8 mouse cellular contexts compared by ENCODE assay signal in the genomic region with DNA sequence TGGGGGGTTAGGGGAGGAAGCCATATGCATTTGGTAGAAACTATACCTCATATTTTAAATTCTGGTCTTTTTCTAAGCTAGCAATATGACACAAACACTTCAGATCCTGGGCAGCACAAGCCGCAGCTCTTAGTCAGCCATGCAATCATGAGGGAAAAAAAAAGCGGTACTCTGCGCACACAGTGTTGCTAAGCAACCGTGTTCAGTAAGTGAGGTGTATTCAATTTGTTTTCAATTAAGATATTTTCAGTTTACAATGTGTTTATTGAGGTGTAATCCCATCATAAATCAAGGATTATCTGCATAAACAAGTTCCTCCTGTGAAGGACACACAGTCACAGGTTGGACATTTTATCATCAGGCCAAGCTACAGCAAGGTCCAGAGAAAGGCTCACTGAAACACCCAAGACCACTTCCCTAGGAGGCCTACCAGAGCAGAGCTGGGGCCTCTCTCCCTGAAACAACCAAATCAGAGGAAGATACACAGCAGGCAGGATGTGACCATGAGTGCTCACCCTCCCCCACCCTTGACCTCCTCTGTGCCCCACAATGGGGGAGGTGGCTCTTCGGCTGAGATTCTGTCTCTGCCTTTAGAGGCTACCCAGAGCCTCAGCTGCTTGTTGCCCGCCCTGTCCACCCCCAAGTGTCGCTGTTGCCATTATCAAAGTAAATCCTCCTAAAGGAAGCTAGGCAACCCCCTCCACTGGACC. TPM values are rescaled to one million over a fixed set of nuclear protein-coding genes. Genes with fewer than 3 reads are reported as not detected.
DNase-seq lines count a peak whose midpoint lies in the region; ATAC-seq and TF ChIP-seq lines count a peak whose summit lies in the region.
"Had no signal": no experiment of that assay in that cellular context is flagged by ENCODE, and none has a peak within 500 bp of the region (broad histone marks: within the 10 kb centered on the region; RNA-seq: fewer than 3 reads in every experiment).

No protein-coding gene starts in this region.

- WGBS in embryonic facial prominence, embryonic 12.5 days, result 8% methylated on average over 7 of the region's 7 CpGs
- WGBS in hindbrain, postnatal 0 days, result 4% methylated on average over 7 of the region's 7 CpGs
- WGBS in midbrain, embryonic 13.5 days, result 3% methylated on average over 7 of the region's 7 CpGs

- peaks cover 8% of the 10 kb centered on the region for H3K4me1 ChIP-seq in embryonic facial prominence, embryonic 12.5 days
- H3K4me1 ChIP-seq in hindbrain, postnatal 0 days (ENCODE audit: insufficient read depth, low read length), result no peaks in the 10 kb centered on the region
- H3K4me1 ChIP-seq in midbrain, embryonic 13.5 days (replicated peaks), result peaks cover 26% of the 10 kb centered on the region

- ATAC-seq in embryonic facial prominence, embryonic 12.5 days (ENCODE audit: insufficient number of reproducible peaks, insufficient read depth, low FRiP score, low TSS enrichment), result peak; percentile 80; the same call in 1 of the 2 replicates
- peak; percentile 90 for ATAC-seq in hindbrain, postnatal 0 days
- peak; percentile 88 for ATAC-seq in midbrain, embryonic 13.5 days

- no peaks in the 10 kb centered on the region for H3K27me3 ChIP-seq in embryonic facial prominence, embryonic 12.5 days
- no peaks in the 10 kb centered on the region for H3K27me3 ChIP-seq in hindbrain, postnatal 0 days (ENCODE audit: insufficient read depth, low read length)
- H3K27me3 ChIP-seq in midbrain, embryonic 13.5 days, result no peaks in the 10 kb centered on the region

- peak; percentile 28 for DNase-seq in lung, postnatal 10 days
- DNase-seq in lung, postnatal 36 days, result no peak
- peak; percentile 73 for DNase-seq in hindbrain, postnatal 0 days (ENCODE audit: low spot score)
- no peak for DNase-seq in thymus, postnatal 0 days (ENCODE audit: low spot score)
- DNase-seq in urinary bladder, postnatal 10 days (ENCODE audit: low spot score), result no peak

- peaks cover 9% of the 10 kb centered on the region; the same call in 1 of the 2 replicates for H3K9me3 ChIP-seq in embryonic facial prominence, embryonic 12.5 days
- no peaks in the 10 kb centered on the region for H3K9me3 ChIP-seq in hindbrain, postnatal 0 days (ENCODE audit: low read length)
- 0 out of 2 replicates have a peak, but pooled peaks cover 8% of the 10 kb centered on the region for H3K9me3 ChIP-seq in midbrain, embryonic 13.5 days
- H3K9me3 ChIP-seq: limb, embryonic 15.5 days had no signal

- peak overlapping the region; percentile 60; the same call in 1 of the 2 replicates for H3K27ac ChIP-seq in embryonic facial prominence, embryonic 12.5 days
- H3K27ac ChIP-seq in hindbrain, postnatal 0 days, result peak overlapping the region; percentile 57; the same call in 1 of the 2 replicates
- H3K27ac ChIP-seq in midbrain, embryonic 13.5 days, result peak overlapping the region; percentile 89
- H3K27ac ChIP-seq: limb, embryonic 15.5 days had no signal

- no peak overlapping the region for H3K9ac ChIP-seq in embryonic facial prominence, embryonic 12.5 days
- H3K9ac ChIP-seq in hindbrain, postnatal 0 days (replicated peaks; ENCODE audit: low read length), result no peak overlapping the region
- H3K9ac ChIP-seq in midbrain, embryonic 13.5 days (replicated peaks), result no peak overlapping the region; the same call in 1 of the 2 replicates
- H3K9ac ChIP-seq: limb, embryonic 15.5 days had no signal

- TF ChIP-seq CTCF in hindbrain, postnatal 0 days (IDR thresholded peaks at IDR 0.05; ENCODE audit: low read depth), result peak; percentile 67

- H3K4me3 ChIP-seq in embryonic facial prominence, embryonic 12.5 days, result no peak overlapping the region
- H3K4me3 ChIP-seq in hindbrain, postnatal 0 days (ENCODE audit: low read length), result no peak overlapping the region
- H3K4me3 ChIP-seq in midbrain, embryonic 13.5 days (replicated peaks), result no peak overlapping the region
- H3K4me3 ChIP-seq: limb, embryonic 15.5 days had no signal

- H3K36me3 ChIP-seq in embryonic facial prominence, embryonic 12.5 days, result no peaks in the 10 kb centered on the region
- H3K36me3 ChIP-seq in hindbrain, postnatal 0 days (ENCODE audit: insufficient read depth, low read length), result no peaks in the 10 kb centered on the region
- 0 out of 2 replicates have a peak, but pooled peaks cover 5% of the 10 kb centered on the region for H3K36me3 ChIP-seq in midbrain, embryonic 13.5 days
- H3K36me3 ChIP-seq: limb, embryonic 15.5 days had no signal

- no peak overlapping the region for H3K4me2 ChIP-seq in embryonic facial prominence, embryonic 12.5 days (replicated peaks)
- H3K4me2 ChIP-seq in hindbrain, postnatal 0 days (ENCODE audit: low read depth, low read length), result no peak overlapping the region
- 0 out of 2 replicates have a peak overlapping the region, but pooled peaks have one; percentile 11 for H3K4me2 ChIP-seq in midbrain, embryonic 13.5 days (replicated peaks)
- H3K4me2 ChIP-seq: limb, embryonic 15.5 days had no signal

RNA-seq across cellular contexts. Expression of gene Gpr1, which starts 10.2 kb away (rescaled TPM):
- polyA plus RNA-seq in embryonic facial prominence, embryonic 12.5 days (2016; fragmentation: Nextera tagmentation; extraction: Ambion mirVana), result 0.15 and 0.24 TPM in 2 replicates
- total RNA-seq in hindbrain, postnatal 0 days (2014; rRNA removed), result 1.2 TPM in 1 of 2 replicates, not detected in the other
- polyA plus RNA-seq in hindbrain, postnatal 0 days (2015; fragmentation: Nextera tagmentation; extraction: Ambion mirVana), result 0.34 and 0.48 TPM in 2 replicates
- 0.43 and 0.70 TPM in 2 replicates for polyA plus RNA-seq in midbrain, embryonic 13.5 days (2015; fragmentation: Nextera tagmentation; extraction: Ambion mirVana)
- 0.31 and 0.44 TPM in 2 replicates for polyA plus RNA-seq in thymus, postnatal 0 days (2015; fragmentation: Nextera tagmentation; extraction: Ambion mirVana)

RNA-seq across cellular contexts. Expression of gene Ndufs1, which starts 27.5 kb away (rescaled TPM):
- polyA plus RNA-seq in embryonic facial prominence, embryonic 12.5 days (2016; fragmentation: Nextera tagmentation; extraction: Ambion mirVana), result 134 and 136 TPM in 2 replicates
- total RNA-seq in hindbrain, postnatal 0 days (2014; rRNA removed), result 90.2 and 105 TPM in 2 replicates
- 148 and 151 TPM in 2 replicates for polyA plus RNA-seq in hindbrain, postnatal 0 days (2015; fragmentation: Nextera tagmentation; extraction: Ambion mirVana)
- 134 and 143 TPM in 2 replicates for polyA plus RNA-seq in midbrain, embryonic 13.5 days (2015; fragmentation: Nextera tagmentation; extraction: Ambion mirVana)
- 102 and 108 TPM in 2 replicates for polyA plus RNA-seq in thymus, postnatal 0 days (2015; fragmentation: Nextera tagmentation; extraction: Ambion mirVana)

RNA-seq across cellular contexts. Expression of gene Eef1b2, which starts 27.5 kb away (rescaled TPM):
- 505 and 511 TPM in 2 replicates for polyA plus RNA-seq in embryonic facial prominence, embryonic 12.5 days (2016; fragmentation: Nextera tagmentation; extraction: Ambion mirVana)
- 611 and 620 TPM in 2 replicates for total RNA-seq in hindbrain, postnatal 0 days (2014; rRNA removed)
- polyA plus RNA-seq in hindbrain, postnatal 0 days (2015; fragmentation: Nextera tagmentation; extraction: Ambion mirVana), result 451 and 465 TPM in 2 replicates
- 462 and 473 TPM in 2 replicates for polyA plus RNA-seq in midbrain, embryonic 13.5 days (2015; fragmentation: Nextera tagmentation; extraction: Ambion mirVana)
- polyA plus RNA-seq in thymus, postnatal 0 days (2015; fragmentation: Nextera tagmentation; extraction: Ambion mirVana), result 640 and 651 TPM in 2 replicates

Comparison
In these comparisons a context has a peak if more than half of its experiments do, and no peak if none do; other contexts are left out.
1. DNase-seq: peak in lung, postnatal 10 days (single experiment) and hindbrain, postnatal 0 days (single experiment); none in lung, postnatal 36 days (single experiment), thymus, postnatal 0 days (single experiment) and urinary bladder, postnatal 10 days (single experiment).
2. Peak in every context shown above with its lines, with median percentiles within 50 percentile points of each other: ATAC-seq and H3K27ac ChIP-seq.